Mouse (Mus musculus): Measurements from ENCODE around the gene Sf1. TPM values are rescaled to one million over a fixed set of nuclear protein-coding genes. Genes with fewer than 3 reads are reported as not detected.

Gene Sf1
- polyA plus RNA-seq, 1 experiment from 2014 or later = 209 TPM

- Histone ChIP-seq H3K4me3 (ENCODE audit: low read depth, low read length) (no peak overlapping the region), H3K27me3 (ENCODE audit: control insufficient read depth, insufficient read depth, low read length) (no peaks in the 10 kb centered on the region), H3K9me3 (ENCODE audit: control insufficient read depth, low read length) (no peaks in the 10 kb centered on the region), H3K4me2 (ENCODE audit: low read depth, severe bottlenecking) (no peak overlapping the region), H3K36me3 (ENCODE audit: control insufficient read depth, insufficient read depth, low read length) (peaks cover 10% of the 10 kb centered on the region), H3K9ac (ENCODE audit: low read length) (no peak overlapping the region), H3K4me1 (ENCODE audit: control insufficient read depth, insufficient read depth, low read length) (peaks cover 6% of the 10 kb centered on the region; the same call in 1 of the 2 replicates), H3K27ac (replicated peaks; ENCODE audit: low read depth, low read length) (no peak overlapping the region)
- ATAC-seq (ENCODE audit: insufficient number of reproducible peaks, low FRiP score, low TSS enrichment, low read depth) = no peak
- WGBS = 89% methylated on average over 3 of the region's 3 CpGs
- DNase-seq (ENCODE audit: low spot score) = no peak
Observed at GRCm38 (mm10) chr19:6361291-6361690, 2.2 kb upstream of the Sf1 start.

GRCm38 (mm10) chr19:6363091-6363410 lies 439 bp upstream of the Sf1 start:
- Histone ChIP-seq H3K4me2 (ENCODE audit: low read depth, severe bottlenecking) (peak overlapping the region; percentile 68), H3K27ac (replicated peaks; ENCODE audit: low read depth, low read length) (peak overlapping the region; percentile 18; the same call in 1 of the 2 replicates), H3K9ac (ENCODE audit: low read length) (peak overlapping the region; percentile 38; the same call in 1 of the 2 replicates), H3K4me1 (ENCODE audit: control insufficient read depth, insufficient read depth, low read length) (peaks cover 6% of the 10 kb centered on the region; the same call in 1 of the 2 replicates), H3K9me3 (ENCODE audit: control insufficient read depth, low read length) (no peaks in the 10 kb centered on the region), H3K27me3 (ENCODE audit: control insufficient read depth, insufficient read depth, low read length) (no peaks in the 10 kb centered on the region), H3K36me3 (ENCODE audit: control insufficient read depth, insufficient read depth, low read length) (peaks cover 13% of the 10 kb centered on the region), H3K4me3 (ENCODE audit: low read depth, low read length) (peak overlapping the region; percentile 96)
- DNase-seq (ENCODE audit: low spot score) = no peak
- ATAC-seq (ENCODE audit: insufficient number of reproducible peaks, low FRiP score, low TSS enrichment, low read depth) = no peak
- 3% methylated on average over 11 of the region's 11 CpGs for WGBS

GRCm38 (mm10) chr19:6364317-6364725 lies 831 bp downstream of the Sf1 start:
- Histone ChIP-seq H3K9me3 (ENCODE audit: control insufficient read depth, low read length) (no peaks in the 10 kb centered on the region), H3K4me2 (ENCODE audit: low read depth, severe bottlenecking) (peak overlapping the region; percentile 68), H3K27ac (replicated peaks; ENCODE audit: low read depth, low read length) (peak overlapping the region; percentile 97), H3K9ac (ENCODE audit: low read length) (peak overlapping the region; percentile 99), H3K4me1 (ENCODE audit: control insufficient read depth, insufficient read depth, low read length) (peaks cover 6% of the 10 kb centered on the region; the same call in 1 of the 2 replicates), H3K4me3 (ENCODE audit: low read depth, low read length) (peak overlapping the region; percentile 96), H3K27me3 (ENCODE audit: control insufficient read depth, insufficient read depth, low read length) (no peaks in the 10 kb centered on the region), H3K36me3 (ENCODE audit: control insufficient read depth, insufficient read depth, low read length) (peaks cover 18% of the 10 kb centered on the region)
- DNase-seq (ENCODE audit: low spot score) (peak; percentile 90), ATAC-seq (ENCODE audit: insufficient number of reproducible peaks, low FRiP score, low TSS enrichment, low read depth) (no peak)
- WGBS = under 1% methylated on average over 55 of the region's 55 CpGs

DNA sequence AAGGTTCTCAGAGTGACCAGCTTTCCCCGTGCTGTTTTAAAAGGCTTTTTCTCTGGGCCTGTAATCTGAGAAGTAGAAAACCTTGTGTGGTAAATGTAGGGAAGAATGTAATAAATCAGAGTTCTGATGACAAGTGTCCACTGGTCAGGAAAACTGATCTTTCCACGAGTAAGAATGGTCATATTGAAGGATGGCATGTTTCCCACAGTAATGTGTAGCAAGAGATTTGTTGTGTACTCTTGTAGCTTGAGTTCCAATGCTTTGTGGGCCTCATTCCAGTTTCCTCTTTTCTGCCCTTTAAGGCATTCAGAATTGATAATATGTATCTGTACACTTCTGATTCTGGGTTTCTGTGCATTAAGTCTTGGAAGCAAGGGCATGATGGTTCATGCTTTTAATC lies 1.4 kb downstream of the Sf1 start:
- DNase-seq (ENCODE audit: low spot score) (no peak), ATAC-seq (ENCODE audit: insufficient number of reproducible peaks, low FRiP score, low TSS enrichment, low read depth) (no peak)
- Histone ChIP-seq H3K36me3 (ENCODE audit: control insufficient read depth, insufficient read depth, low read length) (peaks cover 21% of the 10 kb centered on the region), H3K4me2 (ENCODE audit: low read depth, severe bottlenecking) (peak overlapping the region; percentile 68), H3K9me3 (ENCODE audit: control insufficient read depth, low read length) (no peaks in the 10 kb centered on the region), H3K4me3 (ENCODE audit: low read depth, low read length) (peak overlapping the region; percentile 96), H3K27ac (replicated peaks; ENCODE audit: low read depth, low read length) (no peak overlapping the region), H3K27me3 (ENCODE audit: control insufficient read depth, insufficient read depth, low read length) (no peaks in the 10 kb centered on the region), H3K9ac (ENCODE audit: low read length) (peak overlapping the region; percentile 99), H3K4me1 (ENCODE audit: control insufficient read depth, insufficient read depth, low read length) (peaks cover 6% of the 10 kb centered on the region; the same call in 1 of the 2 replicates)
- WGBS = 0% methylated on average over 2 of the region's 2 CpGs

- no peak for ATAC-seq (ENCODE audit: insufficient number of reproducible peaks, low FRiP score, low TSS enrichment, low read depth)
- no peak overlapping the region for H3K27ac ChIP-seq (replicated peaks; ENCODE audit: low read depth, low read length)
- H3K4me3 ChIP-seq (ENCODE audit: low read depth, low read length) = no peak overlapping the region
- H3K4me1 ChIP-seq (ENCODE audit: control insufficient read depth, insufficient read depth, low read length) = peaks cover under 1% of the 10 kb centered on the region; the same call in 1 of the 2 replicates
- no peak overlapping the region for H3K4me2 ChIP-seq (ENCODE audit: low read depth, severe bottlenecking)
- H3K9ac ChIP-seq (ENCODE audit: low read length) = no peak overlapping the region
- no peaks in the 10 kb centered on the region for H3K27me3 ChIP-seq (ENCODE audit: control insufficient read depth, insufficient read depth, low read length)
- DNase-seq (ENCODE audit: low spot score) = no peak
- 95% methylated on average over 2 of the region's 2 CpGs for WGBS
- peaks cover 62% of the 10 kb centered on the region for H3K36me3 ChIP-seq (ENCODE audit: control insufficient read depth, insufficient read depth, low read length)
- no peaks in the 10 kb centered on the region for H3K9me3 ChIP-seq (ENCODE audit: control insufficient read depth, low read length)
Observed at GRCm38 (mm10) chr19:6370175-6370574, 6.7 kb downstream of the Sf1 start.

DNA sequence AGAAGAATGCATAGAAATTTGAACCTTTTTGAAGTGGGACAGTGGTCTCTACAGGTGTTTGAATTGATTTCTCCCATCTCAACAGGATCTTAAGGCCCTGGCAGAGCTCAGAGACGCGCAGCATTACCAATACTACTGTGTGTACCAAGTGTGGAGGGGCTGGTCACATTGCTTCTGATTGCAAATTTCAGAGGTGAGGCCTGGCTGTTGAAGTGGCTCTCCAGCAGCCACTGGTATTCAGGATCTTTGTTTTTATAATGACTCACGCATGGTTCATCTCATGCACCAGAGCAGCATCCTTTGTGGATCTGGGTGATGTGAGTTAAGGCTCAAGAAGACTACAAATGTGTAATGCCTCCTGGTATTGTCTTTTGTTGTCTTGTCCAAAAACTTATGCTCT lies 8.9 kb downstream of the Sf1 start:
- Histone ChIP-seq H3K4me1 (ENCODE audit: control insufficient read depth, insufficient read depth, low read length) (no peaks in the 10 kb centered on the region), H3K9me3 (ENCODE audit: control insufficient read depth, low read length) (no peaks in the 10 kb centered on the region), H3K9ac (ENCODE audit: low read length) (no peak overlapping the region), H3K27ac (replicated peaks; ENCODE audit: low read depth, low read length) (no peak overlapping the region), H3K27me3 (ENCODE audit: control insufficient read depth, insufficient read depth, low read length) (no peaks in the 10 kb centered on the region), H3K36me3 (ENCODE audit: control insufficient read depth, insufficient read depth, low read length) (peaks cover 71% of the 10 kb centered on the region), H3K4me2 (ENCODE audit: low read depth, severe bottlenecking) (no peak overlapping the region), H3K4me3 (ENCODE audit: low read depth, low read length) (no peak overlapping the region)
- ATAC-seq (ENCODE audit: insufficient number of reproducible peaks, low FRiP score, low TSS enrichment, low read depth) (no peak), DNase-seq (ENCODE audit: low spot score) (no peak)
- WGBS = 95% methylated on average over 3 of the region's 3 CpGs

DNA sequence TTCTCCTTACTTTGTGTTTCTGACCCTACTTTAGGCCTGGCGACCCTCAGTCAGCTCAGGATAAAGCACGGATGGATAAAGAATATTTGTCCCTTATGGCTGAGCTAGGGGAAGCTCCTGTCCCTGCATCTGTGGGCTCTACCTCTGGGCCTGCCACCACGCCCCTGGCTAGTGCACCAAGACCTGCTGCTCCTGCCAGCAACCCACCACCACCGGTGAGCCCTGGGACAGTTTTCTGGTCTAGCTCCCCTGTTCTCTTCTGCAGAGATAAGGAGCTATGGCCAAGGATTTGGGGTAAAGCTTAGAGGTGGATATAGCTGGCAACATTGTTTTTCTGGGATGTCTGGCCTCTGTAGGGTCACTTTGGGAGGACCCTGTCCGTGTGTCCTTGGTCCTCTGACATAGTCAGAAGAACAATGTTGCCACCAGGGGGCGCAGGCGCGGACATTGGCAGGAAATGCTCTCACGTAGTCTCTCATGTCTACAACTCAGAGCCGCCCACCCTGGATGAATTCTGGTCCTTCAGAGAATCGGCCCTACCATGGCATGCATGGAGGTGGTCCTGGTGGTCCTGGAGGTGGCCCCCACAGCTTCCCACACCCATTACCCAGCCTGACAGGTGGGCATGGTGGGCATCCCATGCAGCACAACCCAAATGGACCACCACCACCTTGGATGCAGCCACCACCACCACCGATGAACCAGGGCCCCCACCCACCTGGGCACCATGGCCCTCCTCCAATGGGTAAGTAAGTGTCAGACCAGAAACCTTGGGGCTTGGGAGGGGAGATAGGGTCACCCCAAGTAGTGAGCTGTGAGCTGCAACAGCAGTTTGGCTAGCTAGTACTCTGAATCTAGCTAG lies 10.3 kb downstream of the Sf1 start:
- Histone ChIP-seq H3K4me3 (ENCODE audit: low read depth, low read length) (no peak overlapping the region), H3K4me1 (ENCODE audit: control insufficient read depth, insufficient read depth, low read length) (no peaks in the 10 kb centered on the region), H3K36me3 (ENCODE audit: control insufficient read depth, insufficient read depth, low read length) (peaks cover 67% of the 10 kb centered on the region), H3K27me3 (ENCODE audit: control insufficient read depth, insufficient read depth, low read length) (no peaks in the 10 kb centered on the region), H3K9ac (ENCODE audit: low read length) (no peak overlapping the region), H3K27ac (replicated peaks; ENCODE audit: low read depth, low read length) (no peak overlapping the region), H3K9me3 (ENCODE audit: control insufficient read depth, low read length) (no peaks in the 10 kb centered on the region), H3K4me2 (ENCODE audit: low read depth, severe bottlenecking) (no peak overlapping the region)
- 72% methylated on average over 12 of the region's 12 CpGs for WGBS
- ATAC-seq (ENCODE audit: insufficient number of reproducible peaks, low FRiP score, low TSS enrichment, low read depth) (no peak), DNase-seq (ENCODE audit: low spot score) (peak; percentile 84)

GRCm38 (mm10) chr19:6374571-6374970 lies 11.1 kb downstream of the Sf1 start:
- H3K9ac ChIP-seq (ENCODE audit: low read length) = no peak overlapping the region
- H3K27me3 ChIP-seq (ENCODE audit: control insufficient read depth, insufficient read depth, low read length) = no peaks in the 10 kb centered on the region
- no peak for ATAC-seq (ENCODE audit: insufficient number of reproducible peaks, low FRiP score, low TSS enrichment, low read depth)
- no peak overlapping the region for H3K27ac ChIP-seq (replicated peaks; ENCODE audit: low read depth, low read length)
- H3K9me3 ChIP-seq (ENCODE audit: control insufficient read depth, low read length) = no peaks in the 10 kb centered on the region
- H3K4me1 ChIP-seq (ENCODE audit: control insufficient read depth, insufficient read depth, low read length) = no peaks in the 10 kb centered on the region
- 94% methylated on average over 10 of the region's 10 CpGs for WGBS
- no peak overlapping the region for H3K4me2 ChIP-seq (ENCODE audit: low read depth, severe bottlenecking)
- H3K36me3 ChIP-seq (ENCODE audit: control insufficient read depth, insufficient read depth, low read length) = peaks cover 65% of the 10 kb centered on the region
- DNase-seq (ENCODE audit: low spot score) = no peak
- no peak overlapping the region for H3K4me3 ChIP-seq (ENCODE audit: low read depth, low read length)

Data from limb, embryonic 11.5 days (tissue).